Mouse (Mus musculus): Measurements from ENCODE around the gene Ptchd3.
A peak's percentile ranks its signal among the peaks of the same experiment; 100 is the strongest.

Ptchd3 gene

GRCm38 (mm10) chr11:121829947-121830346, at the start of gene Ptchd3:
Gene Ptchd3 (plus strand): TSS chr11:121830247.
- no peak for DNase-seq (ENCODE audit: low spot score)

- no peak for DNase-seq (ENCODE audit: low spot score)
Measured at GRCm38 (mm10) chr11:121781831-121782230, 48.2 kb upstream of the Ptchd3 start.

- no peak for DNase-seq (ENCODE audit: low spot score)
Measured at GRCm38 (mm10) chr11:121787456-121787855, 42.6 kb upstream of the Ptchd3 start.

- DNase-seq (ENCODE audit: low spot score), result no peak
Measured at GRCm38 (mm10) chr11:121789566-121789965, 40.5 kb upstream of the Ptchd3 start.

- DNase-seq (ENCODE audit: low spot score), result peak; percentile 66
Measured at GRCm38 (mm10) chr11:121790671-121791094, 39.4 kb upstream of the Ptchd3 start.

GRCm38 (mm10) chr11:121791446-121791845, 38.6 kb upstream of the Ptchd3 start:
- no peak for DNase-seq (ENCODE audit: low spot score)

- DNase-seq (ENCODE audit: low spot score), result no peak
Measured at GRCm38 (mm10) chr11:121791991-121792390, 38.1 kb upstream of the Ptchd3 start.

- DNase-seq (ENCODE audit: low spot score), result no peak
Measured at GRCm38 (mm10) chr11:121793530-121793929, 36.5 kb upstream of the Ptchd3 start.

GRCm38 (mm10) chr11:121794186-121794585, 35.9 kb upstream of the Ptchd3 start:
- DNase-seq (ENCODE audit: low spot score), result no peak

- DNase-seq (ENCODE audit: low spot score), result peak; percentile 52
Measured at GRCm38 (mm10) chr11:121794591-121795199, 35.4 kb upstream of the Ptchd3 start.

GRCm38 (mm10) chr11:121795978-121796377, 34.1 kb upstream of the Ptchd3 start:
- DNase-seq (ENCODE audit: low spot score), result no peak

GRCm38 (mm10) chr11:121798591-121798990, 31.5 kb upstream of the Ptchd3 start:
- DNase-seq (ENCODE audit: low spot score), result no peak

- no peak for DNase-seq (ENCODE audit: low spot score)
Measured at GRCm38 (mm10) chr11:121799746-121800299, 30.2 kb upstream of the Ptchd3 start.

GRCm38 (mm10) chr11:121802743-121803142, 27.3 kb upstream of the Ptchd3 start:
- peak; percentile 32 for DNase-seq (ENCODE audit: low spot score)

- DNase-seq (ENCODE audit: low spot score), result no peak
Measured at GRCm38 (mm10) chr11:121804258-121805027, 25.6 kb upstream of the Ptchd3 start.

GRCm38 (mm10) chr11:121808204-121808852, 21.7 kb upstream of the Ptchd3 start:
- peak; percentile 88 for DNase-seq (ENCODE audit: low spot score)

- DNase-seq (ENCODE audit: low spot score), result no peak
Measured at GRCm38 (mm10) chr11:121808866-121809265, 21.2 kb upstream of the Ptchd3 start.

- no peak for DNase-seq (ENCODE audit: low spot score)
Measured at GRCm38 (mm10) chr11:121845923-121846322, 15.9 kb downstream of the Ptchd3 start.

GRCm38 (mm10) chr11:121847790-121848299, 17.8 kb downstream of the Ptchd3 start:
- peak; percentile 79 for DNase-seq (ENCODE audit: low spot score)

Data from urinary bladder, postnatal 14 days (tissue).